Mouse (Mus musculus): ENCODE measurements around the gene Rps6ka1. TPM values are rescaled to one million over a fixed set of nuclear protein-coding genes. Genes with fewer than 3 reads are reported as not detected.

Rps6ka1 gene
- total RNA-seq, 2 experiments from 2014 or later: 77.2 to 91.8 TPM

Other genes starting within 250 kb of the Rps6ka1 start
- gene Zdhhc18, start 237.6 kb downstream of the Rps6ka1 start, total RNA-seq (2015; ENCODE audit: low replicate concordance): 8.3 and 19.3 TPM in 2 replicates
- gene Zdhhc18, start 237.6 kb downstream of the Rps6ka1 start, total RNA-seq (2017; ENCODE audit: low replicate concordance): 3.9 and 11.2 TPM in 2 replicates
- gene Pigv, start 215.2 kb downstream of the Rps6ka1 start, total RNA-seq (2015; ENCODE audit: low replicate concordance): 1.3 and 4.0 TPM in 2 replicates
- 2.7 and 3.2 TPM in 2 replicates for gene Pigv, start 215.2 kb downstream of the Rps6ka1 start, total RNA-seq (2017; ENCODE audit: low replicate concordance)
- gene Arid1a, start 131.0 kb downstream of the Rps6ka1 start, total RNA-seq (2015; ENCODE audit: low replicate concordance): 65.8 and 102 TPM in 2 replicates
- gene Arid1a, start 131.0 kb downstream of the Rps6ka1 start, total RNA-seq (2017; ENCODE audit: low replicate concordance): 42.9 and 69.1 TPM in 2 replicates
- 1,062 and 1,086 TPM in 2 replicates for gene Hmgn2, start 80.9 kb upstream of the Rps6ka1 start, total RNA-seq (2015; ENCODE audit: low replicate concordance)
- 532 and 653 TPM in 2 replicates for gene Hmgn2, start 80.9 kb upstream of the Rps6ka1 start, total RNA-seq (2017; ENCODE audit: low replicate concordance)
- gene Dhdds, start 113.1 kb upstream of the Rps6ka1 start, total RNA-seq (2015; ENCODE audit: low replicate concordance): 9.4 and 10.1 TPM in 2 replicates
- 10.1 and 12.1 TPM in 2 replicates for gene Dhdds, start 113.1 kb upstream of the Rps6ka1 start, total RNA-seq (2017; ENCODE audit: low replicate concordance)
- gene Lin28a, start 131.0 kb upstream of the Rps6ka1 start, total RNA-seq (2015; ENCODE audit: low replicate concordance): 1.1 and 2.1 TPM in 2 replicates
- gene Lin28a, start 131.0 kb upstream of the Rps6ka1 start, total RNA-seq (2017; ENCODE audit: low replicate concordance): 1.0 and 2.2 TPM in 2 replicates
- not detected in 2 replicates for gene Zfp683, start 166.0 kb upstream of the Rps6ka1 start, total RNA-seq (2015; ENCODE audit: low replicate concordance)
- not detected in 2 replicates for gene Zfp683, start 166.0 kb upstream of the Rps6ka1 start, total RNA-seq (2017; ENCODE audit: low replicate concordance)
- gene Crybg2, start 173.0 kb upstream of the Rps6ka1 start, total RNA-seq (2015; ENCODE audit: low replicate concordance): 5.0 TPM in 1 of 2 replicates, not detected in the other
- gene Crybg2, start 173.0 kb upstream of the Rps6ka1 start, total RNA-seq (2017; ENCODE audit: low replicate concordance): not detected in 2 replicates
- gene Cd52, start 207.3 kb upstream of the Rps6ka1 start, total RNA-seq (2015; ENCODE audit: low replicate concordance): 157 and 288 TPM in 2 replicates
- gene Cd52, start 207.3 kb upstream of the Rps6ka1 start, total RNA-seq (2017; ENCODE audit: low replicate concordance): 103 and 211 TPM in 2 replicates
- gene Ubxn11, start 214.8 kb upstream of the Rps6ka1 start, total RNA-seq (2015; ENCODE audit: low replicate concordance): not detected in 2 replicates
- 4.5 TPM in 1 of 2 replicates, not detected in the other for gene Ubxn11, start 214.8 kb upstream of the Rps6ka1 start, total RNA-seq (2017; ENCODE audit: low replicate concordance)
- gene Sh3bgrl3, start 241.0 kb upstream of the Rps6ka1 start, total RNA-seq (2015; ENCODE audit: low replicate concordance): 129 and 180 TPM in 2 replicates
- gene Sh3bgrl3, start 241.0 kb upstream of the Rps6ka1 start, total RNA-seq (2017; ENCODE audit: low replicate concordance): 22.6 and 67.0 TPM in 2 replicates

Measured in erythroid progenitor cell, adult 5-6 weeks (primary cell).